Mouse (Mus musculus): Measurements from ENCODE around the gene Cntln. TPM values are rescaled to one million over a fixed set of nuclear protein-coding genes. Genes with fewer than 3 reads are reported as not detected.

Gene Cntln
- polyA plus RNA-seq (2012; rRNA removed) = 1.4 and 1.9 TPM in 2 replicates

- H3K36me3 ChIP-seq (ENCODE audit: control insufficient read depth, insufficient read depth, low read length) = no peaks in the 10 kb centered on the region
- H3K27me3 ChIP-seq (replicated peaks; ENCODE audit: control insufficient read depth, insufficient read depth, low read length) = no peaks in the 10 kb centered on the region
- DNase-seq = peak; percentile 96
- WGBS = under 1% methylated on average over 50 of the region's 50 CpGs
- TF ChIP-seq CTCF (conservative IDR thresholded peaks at IDR 0.05; ENCODE audit: insufficient read depth, insufficient read length, low read depth, low read length) (0 out of 2 replicates have a peak, but pooled peaks have one; percentile 1), POLR2A (IDR thresholded peaks at IDR 0.05; ENCODE audit: low read depth, low read length) (no peak)
- H3K4me3 ChIP-seq (ENCODE audit: insufficient read depth, low read depth, low read length) = peak within 1 kb of the TSS; percentile 97
- peaks cover 5% of the 10 kb centered on the region for H3K4me1 ChIP-seq (ENCODE audit: control insufficient read depth, insufficient read depth, low read length)
- peak within 1 kb of the TSS; percentile 74 for H3K27ac ChIP-seq (ENCODE audit: insufficient read depth, low read depth, low read length)
These were observed at the start of gene Cntln for GRCm38 (mm10) chr4:84884111-84884538. Cntln (plus strand) TSS chr4:84884309.

- H3K36me3 ChIP-seq (ENCODE audit: control insufficient read depth, insufficient read depth, low read length) = no peaks in the 10 kb centered on the region
- peak; percentile 41 for DNase-seq
- no peaks in the 10 kb centered on the region for H3K27me3 ChIP-seq (replicated peaks; ENCODE audit: control insufficient read depth, insufficient read depth, low read length)
- 42% methylated on average over 5 of the region's 5 CpGs for WGBS
- TF ChIP-seq CTCF (conservative IDR thresholded peaks at IDR 0.05; ENCODE audit: insufficient read depth, insufficient read length, low read depth, low read length) (peak; percentile 55), POLR2A (IDR thresholded peaks at IDR 0.05; ENCODE audit: low read depth, low read length) (no peak)
- H3K4me3 ChIP-seq (ENCODE audit: insufficient read depth, low read depth, low read length) = no peak overlapping the region
- no peaks in the 10 kb centered on the region for H3K4me1 ChIP-seq (ENCODE audit: control insufficient read depth, insufficient read depth, low read length)
- H3K27ac ChIP-seq (ENCODE audit: insufficient read depth, low read depth, low read length) = no peak overlapping the region
These were observed 47.1 kb upstream of the Cntln start for GRCm38 (mm10) chr4:84836979-84837378.

- no peak for DNase-seq
- Histone ChIP-seq H3K27me3 (replicated peaks; ENCODE audit: control insufficient read depth, insufficient read depth, low read length) (no peaks in the 10 kb centered on the region), H3K36me3 (ENCODE audit: control insufficient read depth, insufficient read depth, low read length) (no peaks in the 10 kb centered on the region), H3K4me3 (ENCODE audit: insufficient read depth, low read depth, low read length) (no peak overlapping the region), H3K4me1 (ENCODE audit: control insufficient read depth, insufficient read depth, low read length) (no peaks in the 10 kb centered on the region), H3K27ac (ENCODE audit: insufficient read depth, low read depth, low read length) (no peak overlapping the region)
- WGBS = 84% methylated on average over 3 of the region's 3 CpGs
- TF ChIP-seq POLR2A (IDR thresholded peaks at IDR 0.05; ENCODE audit: low read depth, low read length) (no peak), CTCF (conservative IDR thresholded peaks at IDR 0.05; ENCODE audit: insufficient read depth, insufficient read length, low read depth, low read length) (no peak)
These were observed 45.6 kb upstream of the Cntln start for GRCm38 (mm10) chr4:84838545-84838944.

DNA sequence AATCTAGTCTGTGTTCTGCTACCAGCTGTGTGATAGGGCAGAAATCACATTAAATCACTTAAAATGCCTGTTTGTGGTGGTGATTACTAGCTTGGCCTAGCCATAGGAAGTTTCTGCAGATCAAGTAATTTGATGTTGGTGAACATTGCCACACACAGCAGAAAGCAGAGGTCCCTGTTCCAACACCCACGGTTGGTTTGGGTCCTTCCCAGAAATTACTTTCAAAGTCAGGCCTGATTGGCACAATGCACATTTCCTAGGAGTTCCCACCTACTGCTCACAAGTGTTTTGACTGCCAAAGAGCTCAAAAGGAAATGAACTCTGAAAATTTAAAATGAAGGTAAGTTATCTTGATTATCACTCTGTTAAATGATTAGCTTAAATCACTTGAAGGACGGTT is 44.6 kb upstream of the Cntln start:
- Histone ChIP-seq H3K27ac (ENCODE audit: insufficient read depth, low read depth, low read length) (no peak overlapping the region), H3K27me3 (replicated peaks; ENCODE audit: control insufficient read depth, insufficient read depth, low read length) (no peaks in the 10 kb centered on the region), H3K4me3 (ENCODE audit: insufficient read depth, low read depth, low read length) (no peak overlapping the region), H3K4me1 (ENCODE audit: control insufficient read depth, insufficient read depth, low read length) (no peaks in the 10 kb centered on the region), H3K36me3 (ENCODE audit: control insufficient read depth, insufficient read depth, low read length) (no peaks in the 10 kb centered on the region)
- no peak for TF ChIP-seq POLR2A (IDR thresholded peaks at IDR 0.05; ENCODE audit: low read depth, low read length)
- no peak for TF ChIP-seq CTCF (conservative IDR thresholded peaks at IDR 0.05; ENCODE audit: insufficient read depth, insufficient read length, low read depth, low read length)
- no peak for DNase-seq
- WGBS = 54% methylated on average over 2 of the region's 2 CpGs

DNA sequence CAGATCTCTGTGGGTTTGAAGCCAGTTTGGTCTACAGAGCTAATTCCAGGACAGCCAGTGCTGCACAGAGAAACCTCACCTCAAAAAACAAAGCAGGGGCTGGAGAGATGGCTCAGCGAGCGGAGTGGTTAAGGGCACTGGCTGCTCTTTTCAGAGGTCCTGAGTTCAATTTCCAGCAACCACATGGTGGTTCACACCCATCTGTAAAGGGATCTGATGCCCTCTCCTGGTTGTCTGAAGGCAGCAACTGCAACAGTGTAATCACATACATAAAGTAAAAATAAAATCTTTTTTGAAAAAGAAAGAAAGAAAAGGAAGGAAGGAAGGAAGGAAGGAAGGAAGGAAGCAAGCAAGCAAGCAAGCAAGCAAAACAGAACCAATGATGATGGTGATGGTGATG is 26.5 kb upstream of the Cntln start:
- no peak for TF ChIP-seq POLR2A (IDR thresholded peaks at IDR 0.05; ENCODE audit: low read depth, low read length)
- no peak for TF ChIP-seq CTCF (conservative IDR thresholded peaks at IDR 0.05; ENCODE audit: insufficient read depth, insufficient read length, low read depth, low read length)
- WGBS = 81% methylated on average over 2 of the region's 2 CpGs
- H3K36me3 ChIP-seq (ENCODE audit: control insufficient read depth, insufficient read depth, low read length) = no peaks in the 10 kb centered on the region
- no peaks in the 10 kb centered on the region for H3K4me1 ChIP-seq (ENCODE audit: control insufficient read depth, insufficient read depth, low read length)
- DNase-seq = no peak
- no peak overlapping the region for H3K4me3 ChIP-seq (ENCODE audit: insufficient read depth, low read depth, low read length)
- no peak overlapping the region for H3K27ac ChIP-seq (ENCODE audit: insufficient read depth, low read depth, low read length)
- no peaks in the 10 kb centered on the region for H3K27me3 ChIP-seq (replicated peaks; ENCODE audit: control insufficient read depth, insufficient read depth, low read length)

DNA sequence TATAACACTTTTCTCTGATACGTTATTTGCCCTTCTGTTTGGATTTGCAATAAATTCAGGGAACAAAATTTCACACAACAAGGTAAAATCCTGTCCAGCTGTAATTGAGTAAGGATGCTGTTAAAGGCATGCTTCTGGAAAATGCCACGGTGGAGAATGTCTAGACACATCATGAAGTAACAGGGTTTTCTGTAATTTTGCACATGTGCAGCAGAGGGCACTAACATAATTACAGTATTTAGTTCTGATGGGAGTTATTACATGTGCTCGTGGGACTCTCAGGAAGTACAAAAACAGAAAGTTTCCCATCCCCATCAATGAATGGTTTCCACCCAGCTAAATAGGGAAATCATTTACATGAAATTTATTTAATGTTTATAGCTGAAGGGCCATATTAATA is 7.8 kb upstream of the Cntln start:
- Histone ChIP-seq H3K4me1 (ENCODE audit: control insufficient read depth, insufficient read depth, low read length) (no peaks in the 10 kb centered on the region), H3K4me3 (ENCODE audit: insufficient read depth, low read depth, low read length) (no peak overlapping the region), H3K27me3 (replicated peaks; ENCODE audit: control insufficient read depth, insufficient read depth, low read length) (no peaks in the 10 kb centered on the region), H3K27ac (ENCODE audit: insufficient read depth, low read depth, low read length) (no peak overlapping the region), H3K36me3 (ENCODE audit: control insufficient read depth, insufficient read depth, low read length) (no peaks in the 10 kb centered on the region)
- 27% methylated on average over 3 of the region's 3 CpGs for WGBS
- TF ChIP-seq CTCF (conservative IDR thresholded peaks at IDR 0.05; ENCODE audit: insufficient read depth, insufficient read length, low read depth, low read length) (0 out of 2 replicates have a peak, but pooled peaks have one; percentile 10), POLR2A (IDR thresholded peaks at IDR 0.05; ENCODE audit: low read depth, low read length) (no peak)
- peak; percentile 68 for DNase-seq

- H3K36me3 ChIP-seq (ENCODE audit: control insufficient read depth, insufficient read depth, low read length) = no peaks in the 10 kb centered on the region
- DNase-seq = no peak
- H3K27me3 ChIP-seq (replicated peaks; ENCODE audit: control insufficient read depth, insufficient read depth, low read length) = no peaks in the 10 kb centered on the region
- WGBS = 46% methylated on average over 12 of the region's 12 CpGs
- peak overlapping the region; percentile 62 for H3K27ac ChIP-seq (ENCODE audit: insufficient read depth, low read depth, low read length)
- peak overlapping the region; percentile 97 for H3K4me3 ChIP-seq (ENCODE audit: insufficient read depth, low read depth, low read length)
- peaks cover 5% of the 10 kb centered on the region for H3K4me1 ChIP-seq (ENCODE audit: control insufficient read depth, insufficient read depth, low read length)
- no peak for TF ChIP-seq POLR2A (IDR thresholded peaks at IDR 0.05; ENCODE audit: low read depth, low read length)
- no peak for TF ChIP-seq CTCF (conservative IDR thresholded peaks at IDR 0.05; ENCODE audit: insufficient read depth, insufficient read length, low read depth, low read length)
These were observed 463 bp upstream of the Cntln start for GRCm38 (mm10) chr4:84883646-84884045.
